Mouse (Mus musculus) megakaryocyte-erythroid progenitor cell, adult 5-6 weeks (primary cell): ENCODE data around the gene Cryz. TPM values are rescaled to one million over a fixed set of nuclear protein-coding genes. Genes with fewer than 3 reads are reported as not detected.
"Not testable (repeated sequence)": the region's sequence is repeated elsewhere in the genome, so short reads cannot be mapped to it uniquely, and the experiment has no call there.

ENCODE experiments used
- ATAC-seq: replicated peaks from 2 replicates; pipeline ENCODE4 v1.8.0; 2016; ENCODE audit warnings: mild to moderate bottlenecking, inconsistent platforms; ENCODE audit not compliant: severe bottlenecking, poor library complexity, low FRiP score, low TSS enrichment
- total RNA-seq, 2 experiments: library from RNA; stranded (forward) in 1 of 2; stranded (reverse) in 1 of 2; fragments of 200-1000, 215-1000 nt in 1 of 2; fragments of >200 nt in 1 of 2; fragmentation: Nextera tagmentation in 1 of 2; gene quantifications; 2 replicates each; pipeline ENCODE4 v1.2.3; 2014 to 2017

Cryz gene
- total RNA-seq, 2 experiments from 2014 or later: 3.7 to 7.4 TPM

DNA sequence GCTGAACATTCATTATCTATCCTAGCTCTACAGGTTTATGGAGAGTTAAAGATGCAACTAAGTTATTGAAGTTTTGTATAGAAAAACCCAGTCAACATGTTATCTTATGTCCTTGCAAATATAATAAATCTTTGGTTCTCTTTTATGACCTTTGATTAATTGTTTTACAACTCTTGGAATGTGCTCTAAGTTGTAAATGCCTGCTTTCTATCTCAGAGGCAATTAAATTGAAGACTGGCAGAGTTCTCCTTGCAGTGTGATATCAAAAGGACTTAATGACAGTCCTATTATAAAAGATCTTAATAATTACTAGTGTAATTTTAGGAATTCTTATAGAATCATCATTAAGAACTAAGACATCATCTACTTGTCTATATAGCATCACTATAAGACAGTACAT, 5.6 kb downstream of the Cryz start:
- ATAC-seq: no peak

DNA sequence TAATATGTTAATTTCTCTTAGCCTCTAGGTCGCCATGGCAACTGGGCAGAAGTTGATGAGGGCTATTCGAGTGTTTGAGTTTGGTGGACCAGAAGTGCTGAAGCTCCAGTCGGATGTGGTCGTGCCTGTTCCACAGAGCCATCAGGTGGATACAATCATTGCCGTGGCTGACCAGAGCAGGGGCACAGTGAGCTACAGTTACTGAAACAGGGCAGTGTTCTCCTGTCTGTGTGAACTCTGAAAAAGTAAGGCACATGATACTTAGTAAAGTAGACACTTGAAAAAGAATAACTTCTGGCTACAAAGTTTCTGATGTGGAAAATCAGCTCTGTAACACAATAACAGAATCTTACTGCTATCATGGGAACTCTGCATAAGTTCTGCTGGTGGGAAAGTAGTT, 8.4 kb downstream of the Cryz start:
- no peak for ATAC-seq

DNA sequence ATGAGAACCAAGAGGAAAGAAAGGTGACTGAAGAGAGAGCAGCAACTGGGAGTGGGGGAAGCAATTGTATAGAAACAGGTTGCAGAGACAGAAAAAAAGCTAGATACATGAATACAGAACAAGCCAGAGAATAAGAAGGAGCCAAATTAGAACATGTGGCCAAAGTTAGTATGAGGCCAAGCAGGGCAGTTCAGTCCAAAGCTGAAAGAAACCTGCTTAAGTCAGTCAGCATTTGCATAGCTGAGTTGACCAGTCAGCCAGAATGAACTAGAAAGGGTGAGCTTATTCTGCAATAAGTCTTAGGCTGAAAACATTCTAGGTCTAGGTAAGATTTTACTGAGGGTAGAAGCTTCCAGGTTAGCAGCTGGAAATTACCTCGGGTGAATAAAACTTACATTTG, 11.4 kb downstream of the Cryz start:
- no peak for ATAC-seq

DNA sequence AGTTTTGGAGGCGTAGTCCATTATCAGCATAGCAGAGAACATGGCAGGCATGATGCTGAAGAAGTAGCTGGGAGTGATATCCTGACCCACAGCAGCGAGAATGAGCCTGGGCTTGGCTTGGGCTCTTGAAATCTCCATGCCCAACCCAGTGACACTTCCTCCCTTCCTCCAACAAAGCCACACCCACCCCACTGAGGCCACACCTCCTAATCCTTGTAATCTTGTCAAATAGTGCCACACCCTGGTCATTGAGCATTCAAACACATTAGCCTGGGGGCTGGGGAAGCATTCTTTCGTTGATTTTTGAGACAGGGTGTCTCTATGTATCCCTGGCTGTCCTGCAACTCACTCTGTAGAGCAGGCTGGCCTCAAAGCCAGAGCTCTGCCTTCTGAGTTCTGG, 15.4 kb downstream of the Cryz start:
- ATAC-seq: no peak

DNA sequence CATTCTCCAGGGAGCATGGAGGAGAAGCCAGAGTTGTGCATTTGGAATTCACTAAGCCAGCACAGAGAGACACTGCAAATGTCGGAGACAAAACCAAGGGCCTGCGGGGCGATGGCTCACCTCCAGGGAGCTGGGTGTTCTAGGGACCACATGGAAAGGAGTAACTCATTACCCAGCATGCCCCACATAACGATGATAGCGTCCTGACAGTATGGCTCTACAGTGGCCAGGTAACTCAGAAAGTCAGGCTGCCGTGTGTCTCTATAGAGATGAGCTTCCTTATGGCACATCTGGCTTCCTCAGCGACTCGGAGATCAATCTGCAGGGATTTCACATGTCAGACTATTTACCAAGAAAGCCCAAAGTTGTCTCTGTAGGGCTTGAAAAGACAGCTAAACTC, 18.3 kb downstream of the Cryz start:
- no peak for ATAC-seq

DNA sequence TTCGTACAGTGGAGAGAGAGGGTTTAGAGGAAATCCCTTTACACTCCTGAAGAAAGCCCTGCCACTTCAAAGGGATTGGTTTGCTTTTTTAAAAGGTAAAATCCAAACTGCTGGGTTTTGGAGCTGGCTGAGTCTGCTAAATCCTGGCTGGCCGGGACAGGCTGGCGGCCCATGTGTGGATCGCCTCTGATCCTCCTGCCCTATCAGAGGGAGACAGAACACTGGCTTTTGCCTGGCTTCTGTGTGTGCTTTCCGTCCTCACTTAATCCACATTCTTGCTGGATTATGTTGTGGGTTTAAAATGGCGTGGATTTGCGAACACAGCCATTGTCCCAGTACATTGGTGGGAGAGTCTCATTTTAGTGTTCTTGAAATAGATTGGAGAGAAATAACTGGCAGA, 18.8 kb downstream of the Cryz start:
- no peak for ATAC-seq

DNA sequence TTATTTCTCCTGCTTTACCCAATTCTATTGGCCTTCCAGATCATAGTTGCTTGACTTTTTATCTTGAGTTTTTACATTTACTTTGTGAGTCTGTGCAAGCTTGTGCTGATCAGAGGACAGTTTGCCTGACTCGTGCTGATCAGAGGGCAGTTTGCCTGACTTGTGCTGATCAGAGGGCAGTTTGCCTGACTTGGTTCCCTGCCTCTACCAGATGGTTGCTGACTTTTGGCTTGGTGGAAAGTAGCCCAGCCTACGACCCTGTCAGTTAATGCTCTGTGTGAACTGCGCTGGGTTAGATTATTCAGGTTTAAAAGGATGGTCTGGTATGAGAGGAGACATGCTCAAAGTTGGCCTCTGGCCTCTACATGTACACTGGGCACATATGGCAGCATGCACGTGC, 19.6 kb downstream of the Cryz start:
- ATAC-seq: no peak

DNA sequence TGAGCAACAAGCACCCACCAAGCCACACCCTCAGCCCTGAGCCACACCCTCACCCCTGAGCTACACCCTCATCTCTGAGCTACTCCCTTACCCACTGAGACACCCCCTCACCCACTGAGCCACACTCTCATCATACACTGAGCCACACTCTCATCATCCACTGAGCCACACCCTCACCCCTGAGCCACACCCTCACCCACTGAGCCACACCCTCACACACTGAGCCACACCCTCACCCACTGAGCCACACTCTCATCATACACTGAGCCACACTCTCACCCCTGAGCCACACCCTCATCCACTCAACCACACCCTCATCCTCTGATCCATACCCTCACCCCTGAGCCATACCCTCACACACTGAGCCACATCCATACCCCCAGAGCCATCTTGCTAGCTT, 31.8 kb downstream of the Cryz start:
- peak; percentile 71; the same call in 1 of the 2 replicates for ATAC-seq

DNA sequence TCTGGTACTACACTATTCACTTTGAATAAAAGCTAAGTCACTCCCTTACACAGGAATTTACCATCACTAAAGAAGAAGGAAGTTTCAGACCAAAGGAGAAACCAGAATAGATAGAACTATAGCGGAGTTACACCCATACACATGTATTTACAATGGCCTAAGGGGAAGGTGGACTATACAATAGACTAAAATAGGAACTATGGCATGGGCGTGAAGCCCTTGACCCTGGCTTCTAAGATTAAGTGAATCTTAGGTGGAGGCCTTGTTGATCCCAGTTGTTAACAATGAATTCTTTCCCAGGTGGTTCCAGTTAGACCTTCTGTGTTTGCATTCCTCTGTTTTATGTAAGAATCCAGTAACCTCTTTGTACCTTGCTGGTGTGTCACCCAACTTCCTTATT, 34.8 kb downstream of the Cryz start:
- ATAC-seq: not testable (repeated sequence)

DNA sequence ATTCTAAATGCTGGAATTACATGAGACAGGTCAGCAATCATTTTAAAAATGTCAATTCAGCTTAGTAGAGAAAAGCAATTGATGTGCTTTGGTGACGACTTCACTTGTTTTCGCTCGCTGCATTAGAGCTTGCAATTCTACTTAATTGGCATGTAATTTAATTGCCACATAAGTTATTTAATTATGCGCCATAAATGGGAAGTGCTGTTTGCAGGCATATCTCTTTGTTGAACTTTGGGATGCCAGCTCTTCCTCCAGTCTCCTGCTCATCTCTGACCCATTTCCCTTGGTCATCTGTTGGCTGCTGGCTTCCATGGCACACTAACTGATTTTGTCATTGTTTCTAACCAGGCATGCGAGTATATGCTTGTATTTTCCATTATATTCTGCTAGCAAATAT, 36.6 kb downstream of the Cryz start:
- ATAC-seq: no peak

DNA sequence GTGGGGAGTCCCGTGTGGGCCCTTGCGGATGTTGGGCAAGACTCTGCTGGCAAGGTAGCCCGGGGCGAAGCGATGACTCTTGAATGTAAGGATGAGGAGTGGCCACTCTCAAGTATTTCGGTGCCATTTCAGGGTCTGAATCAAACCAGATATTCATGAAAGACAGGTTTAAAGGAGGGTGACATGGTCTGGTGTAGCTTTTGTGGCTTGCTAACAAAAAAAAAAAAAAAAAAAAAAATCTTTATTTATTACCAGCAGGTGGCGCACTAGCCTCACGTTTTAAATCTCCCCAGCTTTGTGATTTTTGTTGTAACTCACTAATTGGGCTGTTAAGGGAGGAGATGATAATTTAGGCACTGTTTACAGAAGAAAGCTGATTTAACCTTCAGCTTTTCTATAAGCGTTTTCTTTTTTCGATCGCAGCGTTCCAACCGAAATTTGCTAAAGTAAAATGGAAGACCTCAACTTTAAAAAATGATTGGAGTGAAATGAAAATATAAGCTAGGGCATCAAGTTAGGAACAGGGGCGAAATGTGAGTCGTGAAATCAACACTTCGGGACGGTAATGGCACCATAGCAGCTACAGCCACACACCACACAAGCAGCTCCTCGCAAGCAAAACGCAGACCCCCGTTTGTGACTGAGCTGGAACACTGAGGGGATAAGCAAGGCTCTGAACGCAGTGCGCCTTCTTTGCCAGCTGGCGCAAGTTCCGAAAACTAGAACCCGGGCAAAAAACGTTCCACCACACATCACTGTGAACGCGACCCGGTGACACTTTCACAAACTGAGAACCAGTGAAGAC, 50.3 kb downstream of the Cryz start:
- peak; percentile 59; the same call in 1 of the 2 replicates for ATAC-seq

DNA sequence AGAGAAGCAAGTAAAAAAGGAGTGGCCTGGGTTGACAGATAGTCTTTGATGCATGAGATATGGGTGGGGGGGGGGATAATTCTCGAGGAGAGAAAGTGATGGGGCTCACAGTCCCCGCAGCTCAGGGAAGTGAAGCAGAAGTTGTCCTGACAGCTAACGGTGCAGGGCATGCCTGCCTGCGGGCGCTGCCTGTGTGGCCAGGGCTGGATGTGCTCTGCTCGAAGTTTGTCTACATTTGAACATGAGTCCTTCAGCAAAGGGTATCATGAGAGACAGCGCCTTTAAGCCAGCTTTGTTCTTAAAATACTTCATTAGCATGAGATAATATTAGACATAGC, 50.9 kb downstream of the Cryz start:
- ATAC-seq: no peak

DNA sequence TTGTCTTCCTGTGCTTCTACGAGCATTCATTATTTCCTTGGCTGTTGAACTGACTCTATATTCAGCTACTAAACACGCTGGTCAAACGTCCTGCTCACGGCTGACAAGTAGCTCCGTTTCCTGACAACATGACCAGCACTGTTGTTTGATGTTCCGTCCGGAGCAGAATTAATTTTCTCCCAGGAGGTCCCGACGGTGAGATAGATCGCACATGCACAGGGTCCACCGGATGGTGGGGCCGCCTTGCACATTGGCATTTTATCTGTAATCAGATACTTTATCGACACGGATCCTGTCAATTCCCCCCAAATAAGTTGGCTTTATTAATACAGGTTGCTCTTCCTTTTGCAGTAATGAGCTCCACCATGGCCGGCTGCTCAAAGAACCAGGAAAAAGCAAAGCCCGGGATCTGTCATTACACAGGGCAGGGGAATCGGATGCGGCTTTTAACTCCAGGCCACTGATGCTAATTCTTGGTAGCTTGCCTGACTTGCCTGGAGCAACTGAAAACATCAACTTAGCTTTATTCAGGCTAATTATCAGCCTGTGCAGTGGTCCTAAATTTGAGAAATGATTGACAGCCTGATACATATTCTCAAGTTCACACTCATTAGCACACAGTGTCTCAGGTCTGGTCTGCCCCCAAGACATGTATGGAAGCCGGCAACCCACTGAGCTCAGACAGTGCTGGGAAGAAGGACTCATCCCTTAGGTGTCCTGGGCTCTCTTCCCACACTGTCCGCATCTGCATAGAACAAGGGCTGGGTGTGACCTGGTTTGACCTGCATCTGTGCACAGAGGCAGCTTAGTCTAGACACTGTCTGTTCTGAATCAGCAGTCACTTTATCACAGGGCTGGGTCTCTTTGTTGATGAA, 53.1 kb downstream of the Cryz start:
- ATAC-seq: no peak

DNA sequence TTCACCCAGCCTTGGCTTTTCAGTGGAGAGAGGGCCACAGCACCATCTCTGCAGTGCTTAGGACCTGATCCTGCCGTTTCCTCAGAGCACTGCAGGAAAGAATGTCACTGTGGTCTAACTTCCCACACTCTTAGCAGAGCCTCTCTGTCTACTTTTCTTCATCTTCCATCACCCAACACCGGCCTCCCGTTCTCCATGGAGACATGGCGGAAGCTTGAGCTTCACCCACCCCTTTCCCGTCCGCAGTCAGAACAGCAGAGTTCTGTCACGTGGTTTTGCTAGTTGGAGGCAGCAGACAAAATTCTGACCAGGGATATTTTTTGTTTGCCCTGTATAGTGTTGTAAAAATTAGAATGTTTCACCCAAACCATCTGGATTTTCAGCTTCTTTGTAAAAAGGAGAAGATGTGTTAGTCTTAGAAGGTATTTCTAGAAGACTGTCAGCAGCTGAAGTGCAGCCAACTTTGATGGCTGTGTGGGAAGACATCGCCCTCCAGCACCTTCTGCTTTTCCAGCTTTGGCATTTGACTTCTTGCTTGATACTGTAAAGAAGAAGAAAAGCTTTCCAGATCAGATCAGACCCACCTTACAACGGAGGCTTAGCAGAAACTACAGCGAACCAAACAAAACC, 54.8 kb downstream of the Cryz start:
- no peak for ATAC-seq

DNA sequence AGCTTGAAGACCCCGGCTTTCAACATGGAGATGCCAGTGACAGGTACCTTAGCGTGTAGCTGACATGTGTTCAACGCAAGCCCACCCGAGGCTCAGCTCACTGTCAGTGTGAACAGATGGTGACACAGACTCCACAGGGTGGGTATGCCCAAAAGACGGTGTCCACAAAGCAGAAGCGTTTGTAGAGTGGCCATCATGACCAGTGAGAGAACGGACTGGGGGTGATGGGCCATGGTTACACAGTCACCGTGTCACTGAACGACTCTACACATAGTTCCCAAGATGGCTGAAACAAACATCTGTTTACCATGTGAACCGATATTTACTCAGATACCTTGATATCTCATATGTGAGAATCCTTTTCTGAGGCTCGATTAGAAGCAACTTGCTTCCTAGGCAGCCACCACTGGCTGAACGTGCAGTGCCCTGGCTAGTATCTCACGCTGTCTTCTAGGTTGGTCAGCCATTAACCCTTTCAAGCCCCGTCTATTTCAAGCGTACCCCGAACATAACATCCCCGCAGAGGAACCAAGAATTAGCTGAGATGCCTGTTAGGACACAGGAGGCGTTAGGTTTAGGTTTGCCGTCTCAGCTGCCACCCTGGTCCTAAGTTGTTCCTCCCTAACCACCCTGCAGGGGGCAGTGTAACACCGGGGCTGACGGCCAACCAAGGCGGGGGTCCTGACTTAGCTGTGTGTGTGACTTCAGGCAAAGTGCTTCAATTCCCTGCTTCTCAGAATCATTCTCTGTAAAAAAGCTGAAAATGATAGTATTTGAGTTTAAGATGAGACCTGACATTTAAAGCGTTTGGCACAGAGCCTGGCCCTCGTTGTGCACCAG, 56.3 kb downstream of the Cryz start:
- ATAC-seq: peak; percentile 62

DNA sequence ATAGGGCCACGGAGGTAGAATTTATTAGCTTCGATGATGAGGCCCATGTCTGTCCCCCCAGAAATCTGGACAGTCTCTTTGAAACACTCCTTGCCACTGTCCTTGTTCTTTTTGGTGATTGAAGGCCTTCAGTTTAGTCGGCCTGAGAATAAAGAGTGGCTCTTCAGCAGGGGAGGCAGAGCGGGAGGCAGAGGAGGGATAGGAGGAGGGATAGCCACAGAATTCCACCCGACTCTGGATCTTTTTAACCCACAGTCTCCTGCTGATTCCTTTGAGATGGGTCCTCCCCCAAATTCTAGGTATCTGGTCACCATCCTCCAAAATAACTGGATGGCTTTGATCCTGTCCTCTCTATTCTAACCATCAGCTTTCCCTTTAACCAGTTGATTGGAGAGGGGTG, 56.9 kb downstream of the Cryz start:
- no peak for ATAC-seq

DNA sequence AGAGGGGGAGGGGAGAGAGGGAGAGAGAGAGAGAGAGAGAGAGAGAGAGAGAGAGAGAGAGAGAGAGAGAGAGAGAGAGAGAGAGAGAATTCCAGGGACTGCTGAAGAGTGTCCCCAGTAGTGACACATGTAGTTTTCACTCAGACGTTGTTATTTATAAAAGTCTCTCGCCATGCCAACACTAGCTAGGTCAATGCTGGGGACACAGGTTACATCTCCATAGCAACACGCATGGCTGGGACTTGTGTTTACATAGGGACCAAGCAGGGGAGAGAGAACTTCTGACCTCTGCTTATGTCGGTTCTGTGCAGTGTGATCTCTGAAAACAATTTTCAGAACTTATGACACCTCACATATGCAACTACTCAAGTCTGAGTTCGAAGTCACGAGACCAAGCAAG, 57.8 kb downstream of the Cryz start:
- no peak for ATAC-seq

DNA sequence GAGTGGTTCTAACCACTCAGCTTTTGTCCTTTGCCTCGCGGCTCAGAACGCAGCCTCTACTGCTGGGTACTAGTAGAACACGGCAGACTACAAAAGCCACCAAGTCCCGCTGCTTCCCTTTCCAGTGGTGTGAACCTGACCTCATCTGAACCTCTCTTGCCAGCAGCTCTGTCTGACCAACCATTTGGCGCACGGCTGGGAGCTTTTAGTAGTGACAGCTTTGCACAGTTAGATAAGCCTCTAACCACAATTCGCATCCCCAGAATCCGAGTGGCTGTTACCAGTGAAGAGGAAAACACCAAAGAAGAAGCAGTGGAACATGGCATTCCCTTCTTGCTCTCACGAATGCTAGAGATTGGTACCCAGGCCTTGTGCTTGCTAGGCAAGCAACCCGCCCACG, 58.4 kb downstream of the Cryz start:
- ATAC-seq: no peak

DNA sequence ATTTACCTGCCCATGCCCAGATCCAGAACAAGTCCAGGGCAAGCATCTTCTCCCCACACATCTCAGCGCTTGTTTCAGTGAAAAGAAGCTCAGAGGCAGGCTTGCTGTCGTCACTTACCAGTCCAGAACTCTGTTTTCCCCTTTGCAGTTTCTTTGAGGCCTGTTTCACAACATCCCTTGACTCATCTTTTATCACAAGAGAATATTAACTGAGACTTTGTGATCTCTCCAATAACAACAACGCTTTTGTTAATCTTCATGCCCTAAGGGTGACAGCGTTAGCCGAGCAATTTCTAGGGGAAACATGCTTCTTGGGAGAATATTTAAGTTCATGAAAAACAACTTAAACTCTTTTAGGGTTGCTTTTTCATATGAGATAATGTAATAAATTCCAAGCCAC, 59.2 kb downstream of the Cryz start:
- ATAC-seq: no peak

DNA sequence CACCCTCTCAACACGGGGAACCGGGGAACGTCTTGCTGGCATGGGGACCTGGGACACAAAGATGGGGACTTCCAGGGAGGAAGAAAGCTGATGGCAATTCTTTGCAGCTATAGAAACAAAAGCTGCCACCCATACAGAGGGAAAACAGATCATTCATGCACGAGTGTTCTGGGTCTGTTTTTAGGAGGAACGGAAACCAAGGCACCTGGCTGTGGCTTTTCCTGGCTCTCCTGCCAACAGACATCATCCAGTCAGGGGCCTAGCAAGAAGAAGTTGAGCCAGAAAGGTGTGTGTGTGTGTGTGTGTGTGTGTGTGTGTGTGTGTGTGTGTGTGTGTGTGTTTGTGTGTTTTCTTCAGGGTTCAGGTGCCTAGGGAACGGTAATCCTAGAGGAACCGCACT, 67.0 kb downstream of the Cryz start, which contains the start of gene Erich3:
Erich3 (plus strand) TSS at position 315 of the 400 bp plus-strand sequence.
- ATAC-seq: no peak
